Mouse (Mus musculus): ENCODE results near the gene Ehmt2. TPM values are rescaled to one million over a fixed set of nuclear protein-coding genes. Genes with fewer than 3 reads are reported as not detected.

The Ehmt2 gene
- polyA plus RNA-seq, 1 experiment from 2014 or later, result 86.8 TPM

- Histone ChIP-seq H3K27ac (ENCODE audit: low read depth, low read length) (no peak overlapping the region), H3K36me3 (ENCODE audit: control insufficient read depth, insufficient read depth, low read length) (peaks cover 78% of the 10 kb centered on the region), H3K27me3 (ENCODE audit: control insufficient read depth, insufficient read depth, low read length) (no peaks in the 10 kb centered on the region), H3K4me2 (ENCODE audit: low read depth, low read length) (no peak overlapping the region), H3K9ac (replicated peaks; ENCODE audit: low read depth, low read length) (no peak overlapping the region), H3K4me1 (ENCODE audit: control insufficient read depth, insufficient read depth, low read length) (no peaks in the 10 kb centered on the region), H3K9me3 (ENCODE audit: control insufficient read depth, low read length) (no peaks in the 10 kb centered on the region), H3K4me3 (ENCODE audit: low read depth, low read length) (no peak overlapping the region)
- no peak for ATAC-seq (ENCODE audit: low read depth)
- 91% methylated on average over 10 of the region's 10 CpGs for WGBS
These were observed 12.7 kb downstream of the Ehmt2 start for GRCm38 (mm10) chr17:34910982-34911381.

GRCm38 (mm10) chr17:34911945-34912351, 13.7 kb downstream of the Ehmt2 start:
- no peak overlapping the region for H3K4me3 ChIP-seq (ENCODE audit: low read depth, low read length)
- H3K36me3 ChIP-seq (ENCODE audit: control insufficient read depth, insufficient read depth, low read length), result peaks cover 69% of the 10 kb centered on the region
- no peak overlapping the region for H3K9ac ChIP-seq (replicated peaks; ENCODE audit: low read depth, low read length)
- 48% methylated on average over 5 of the region's 5 CpGs for WGBS
- H3K27me3 ChIP-seq (ENCODE audit: control insufficient read depth, insufficient read depth, low read length), result no peaks in the 10 kb centered on the region
- no peak overlapping the region for H3K27ac ChIP-seq (ENCODE audit: low read depth, low read length)
- H3K4me2 ChIP-seq (ENCODE audit: low read depth, low read length), result no peak overlapping the region
- H3K4me1 ChIP-seq (ENCODE audit: control insufficient read depth, insufficient read depth, low read length), result no peaks in the 10 kb centered on the region
- peak; percentile 56; the same call in 1 of the 2 replicates for ATAC-seq (ENCODE audit: low read depth)
- no peaks in the 10 kb centered on the region for H3K9me3 ChIP-seq (ENCODE audit: control insufficient read depth, low read length)

- Histone ChIP-seq H3K9ac (replicated peaks; ENCODE audit: low read depth, low read length) (no peak within 1 kb of the TSS), H3K4me3 (ENCODE audit: low read depth, low read length) (no peak within 1 kb of the TSS), H3K27ac (ENCODE audit: low read depth, low read length) (no peak within 1 kb of the TSS), H3K9me3 (ENCODE audit: control insufficient read depth, low read length) (no peaks in the 10 kb centered on the region), H3K36me3 (ENCODE audit: control insufficient read depth, insufficient read depth, low read length) (peaks cover 47% of the 10 kb centered on the region), H3K4me2 (ENCODE audit: low read depth, low read length) (no peak within 1 kb of the TSS), H3K4me1 (ENCODE audit: control insufficient read depth, insufficient read depth, low read length) (no peaks in the 10 kb centered on the region), H3K27me3 (ENCODE audit: control insufficient read depth, insufficient read depth, low read length) (no peaks in the 10 kb centered on the region)
- ATAC-seq (ENCODE audit: low read depth), result no peak
- WGBS, result 39% methylated on average over 18 of the region's 18 CpGs
These were observed 15.8 kb downstream of the Ehmt2 start, which contains the start of gene Slc44a4 for GRCm38 (mm10) chr17:34913930-34914665. Gene Slc44a4, plus strand, starts transcription at chr17:34914466.

- Histone ChIP-seq H3K27ac (ENCODE audit: low read depth, low read length) (no peak overlapping the region), H3K4me2 (ENCODE audit: low read depth, low read length) (no peak overlapping the region), H3K4me1 (ENCODE audit: control insufficient read depth, insufficient read depth, low read length) (no peaks in the 10 kb centered on the region), H3K4me3 (ENCODE audit: low read depth, low read length) (no peak overlapping the region), H3K9me3 (ENCODE audit: control insufficient read depth, low read length) (no peaks in the 10 kb centered on the region), H3K36me3 (ENCODE audit: control insufficient read depth, insufficient read depth, low read length) (peaks cover 36% of the 10 kb centered on the region), H3K9ac (replicated peaks; ENCODE audit: low read depth, low read length) (no peak overlapping the region), H3K27me3 (ENCODE audit: control insufficient read depth, insufficient read depth, low read length) (no peaks in the 10 kb centered on the region)
- ATAC-seq (ENCODE audit: low read depth), result no peak
- WGBS, result 21% methylated on average over 10 of the region's 11 CpGs
These were observed 17.2 kb downstream of the Ehmt2 start for GRCm38 (mm10) chr17:34915410-34915831.

GRCm38 (mm10) chr17:34916316-34916715, 18.0 kb downstream of the Ehmt2 start:
- Histone ChIP-seq H3K9ac (replicated peaks; ENCODE audit: low read depth, low read length) (no peak overlapping the region), H3K4me1 (ENCODE audit: control insufficient read depth, insufficient read depth, low read length) (no peaks in the 10 kb centered on the region), H3K9me3 (ENCODE audit: control insufficient read depth, low read length) (no peaks in the 10 kb centered on the region), H3K36me3 (ENCODE audit: control insufficient read depth, insufficient read depth, low read length) (peaks cover 27% of the 10 kb centered on the region), H3K4me2 (ENCODE audit: low read depth, low read length) (no peak overlapping the region), H3K27me3 (ENCODE audit: control insufficient read depth, insufficient read depth, low read length) (no peaks in the 10 kb centered on the region), H3K27ac (ENCODE audit: low read depth, low read length) (no peak overlapping the region), H3K4me3 (ENCODE audit: low read depth, low read length) (no peak overlapping the region)
- ATAC-seq (ENCODE audit: low read depth), result no peak
- 91% methylated on average over 5 of the region's 5 CpGs for WGBS

- no peak overlapping the region for H3K4me3 ChIP-seq (ENCODE audit: low read depth, low read length)
- no peaks in the 10 kb centered on the region for H3K4me1 ChIP-seq (ENCODE audit: control insufficient read depth, insufficient read depth, low read length)
- H3K27me3 ChIP-seq (ENCODE audit: control insufficient read depth, insufficient read depth, low read length), result no peaks in the 10 kb centered on the region
- no peak overlapping the region for H3K4me2 ChIP-seq (ENCODE audit: low read depth, low read length)
- ATAC-seq (ENCODE audit: low read depth), result no peak
- WGBS, result 80% methylated on average over 9 of the region's 9 CpGs
- no peak overlapping the region for H3K27ac ChIP-seq (ENCODE audit: low read depth, low read length)
- H3K9ac ChIP-seq (replicated peaks; ENCODE audit: low read depth, low read length), result no peak overlapping the region
- no peaks in the 10 kb centered on the region for H3K9me3 ChIP-seq (ENCODE audit: control insufficient read depth, low read length)
- peaks cover 19% of the 10 kb centered on the region for H3K36me3 ChIP-seq (ENCODE audit: control insufficient read depth, insufficient read depth, low read length)
These were observed 18.9 kb downstream of the Ehmt2 start for GRCm38 (mm10) chr17:34917188-34917587.

- Histone ChIP-seq H3K36me3 (ENCODE audit: control insufficient read depth, insufficient read depth, low read length) (no peaks in the 10 kb centered on the region), H3K9me3 (ENCODE audit: control insufficient read depth, low read length) (no peaks in the 10 kb centered on the region), H3K4me1 (ENCODE audit: control insufficient read depth, insufficient read depth, low read length) (no peaks in the 10 kb centered on the region), H3K9ac (replicated peaks; ENCODE audit: low read depth, low read length) (no peak overlapping the region), H3K4me3 (ENCODE audit: low read depth, low read length) (no peak overlapping the region), H3K4me2 (ENCODE audit: low read depth, low read length) (no peak overlapping the region), H3K27ac (ENCODE audit: low read depth, low read length) (no peak overlapping the region), H3K27me3 (ENCODE audit: control insufficient read depth, insufficient read depth, low read length) (no peaks in the 10 kb centered on the region)
- ATAC-seq (ENCODE audit: low read depth), result no peak
- WGBS, result 46% methylated on average over 6 of the region's 6 CpGs
These were observed 24.7 kb downstream of the Ehmt2 start for GRCm38 (mm10) chr17:34922939-34923338.

GRCm38 (mm10) chr17:34924258-34924657, 26.0 kb downstream of the Ehmt2 start:
- Histone ChIP-seq H3K36me3 (ENCODE audit: control insufficient read depth, insufficient read depth, low read length) (no peaks in the 10 kb centered on the region), H3K9ac (replicated peaks; ENCODE audit: low read depth, low read length) (no peak overlapping the region), H3K4me2 (ENCODE audit: low read depth, low read length) (no peak overlapping the region), H3K27ac (ENCODE audit: low read depth, low read length) (no peak overlapping the region), H3K4me3 (ENCODE audit: low read depth, low read length) (no peak overlapping the region), H3K4me1 (ENCODE audit: control insufficient read depth, insufficient read depth, low read length) (no peaks in the 10 kb centered on the region), H3K27me3 (ENCODE audit: control insufficient read depth, insufficient read depth, low read length) (no peaks in the 10 kb centered on the region), H3K9me3 (ENCODE audit: control insufficient read depth, low read length) (no peaks in the 10 kb centered on the region)
- ATAC-seq (ENCODE audit: low read depth), result no peak
- WGBS, result 69% methylated on average over 5 of the region's 5 CpGs

GRCm38 (mm10) chr17:34927306-34928019, 29.2 kb downstream of the Ehmt2 start:
- ATAC-seq (ENCODE audit: low read depth), result no peak
- Histone ChIP-seq H3K36me3 (ENCODE audit: control insufficient read depth, insufficient read depth, low read length) (no peaks in the 10 kb centered on the region), H3K4me1 (ENCODE audit: control insufficient read depth, insufficient read depth, low read length) (0 out of 2 replicates have a peak, but pooled peaks cover 5% of the 10 kb centered on the region), H3K4me2 (ENCODE audit: low read depth, low read length) (no peak overlapping the region), H3K27ac (ENCODE audit: low read depth, low read length) (no peak overlapping the region), H3K27me3 (ENCODE audit: control insufficient read depth, insufficient read depth, low read length) (no peaks in the 10 kb centered on the region), H3K4me3 (ENCODE audit: low read depth, low read length) (no peak overlapping the region), H3K9ac (replicated peaks; ENCODE audit: low read depth, low read length) (no peak overlapping the region), H3K9me3 (ENCODE audit: control insufficient read depth, low read length) (no peaks in the 10 kb centered on the region)
- WGBS, result 89% methylated on average over 18 of the region's 18 CpGs
